Mouse (Mus musculus) ES-Bruce4 (cell line): ENCODE measurements around the gene Fam184b.

Experiments
- CTCF ChIP-seq: IDR thresholded peaks from one replicate; pipeline ENCODE4 v1.8.1; 2011; ENCODE audit warnings: low read depth, low read length
- EP300 ChIP-seq: IDR thresholded peaks from 2 replicates; pipeline ENCODE4 v1.6.1; 2011; ENCODE audit warnings: low read depth, low read length; ENCODE audit not compliant: insufficient read depth
- POLR2A ChIP-seq: IDR thresholded peaks from one replicate; pipeline ENCODE4 v1.8.1; 2011; ENCODE audit warnings: low read length; ENCODE audit not compliant: insufficient read depth

DNA sequence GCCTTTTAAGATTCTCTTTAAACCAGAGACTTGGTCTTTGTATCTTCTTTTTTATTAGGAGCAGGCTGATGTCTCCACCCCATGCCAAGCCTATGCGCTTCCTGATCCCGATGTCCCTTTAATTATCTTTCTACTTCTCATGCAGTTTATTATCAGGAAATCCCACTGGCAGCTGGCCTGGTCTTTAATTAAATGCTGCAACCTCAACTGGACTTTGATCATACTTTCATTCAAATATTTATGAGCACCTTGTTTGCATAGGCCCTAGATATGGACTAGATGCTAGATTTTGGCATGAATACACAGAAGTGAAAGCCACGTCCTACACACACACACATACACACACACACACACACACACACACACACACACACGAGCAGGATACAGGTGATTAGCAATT lies 147.6 kb downstream of the Fam184b start:
- TF ChIP-seq POLR2A (no peak), CTCF (no peak), EP300 (no peak)
